Mouse (Mus musculus): ENCODE data around the gene Mtnr1b. TPM values are rescaled to one million over a fixed set of nuclear protein-coding genes. Genes with fewer than 3 reads are reported as not detected.

The Mtnr1b gene
- polyA plus RNA-seq (2014; fragmentation: Illumina TruSeq; extraction: RNeasy Lipid Tissue Mini Kit (QIAGEN cat#74804); ENCODE audit: low replicate concordance), result not detected

DNA sequence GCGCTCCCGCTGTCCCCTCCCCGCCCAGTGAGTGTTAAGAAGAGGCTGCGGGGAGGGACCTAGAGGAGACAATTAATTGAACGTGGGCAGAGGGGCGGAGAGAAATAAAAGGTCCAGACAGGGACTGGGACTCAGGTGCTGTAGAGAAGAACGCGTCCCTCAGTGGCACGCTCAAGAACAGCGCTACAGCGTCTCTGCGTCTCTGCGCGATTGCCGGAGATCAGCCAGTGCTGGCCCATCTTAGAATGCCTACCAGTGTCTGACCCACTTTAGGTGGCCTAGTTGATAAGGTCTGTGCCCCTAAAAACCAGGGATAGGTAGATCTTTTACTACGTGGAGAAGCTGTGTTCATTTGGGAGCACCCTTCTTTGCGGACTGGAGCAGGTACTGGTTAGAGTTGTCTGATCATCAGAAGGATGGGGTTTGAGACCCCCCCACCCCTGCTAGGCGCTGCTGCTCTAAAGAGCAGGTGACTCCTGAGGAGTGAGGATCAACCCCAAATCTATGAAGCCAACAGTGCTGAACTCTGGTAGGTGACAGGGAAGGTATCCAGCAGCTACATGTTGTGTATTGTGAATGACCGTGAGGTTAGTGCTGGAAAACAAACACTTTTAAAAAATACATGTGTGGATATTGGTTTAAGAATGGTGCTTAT, at the start of gene Mtnr1b:
TSS of gene Mtnr1b (minus strand) at position 51 of the 655 bp plus-strand sequence.

Other genes with a start within 250 kb of the Mtnr1b start
- gene Deup1, start 246.6 kb downstream of the Mtnr1b start, polyA plus RNA-seq (2014; fragmentation: Illumina TruSeq; extraction: RNeasy Lipid Tissue Mini Kit (QIAGEN cat#74804); ENCODE audit: low replicate concordance), result not detected
- gene Slc36a4, start 164.8 kb downstream of the Mtnr1b start, polyA plus RNA-seq (2014; fragmentation: Illumina TruSeq; extraction: RNeasy Lipid Tissue Mini Kit (QIAGEN cat#74804); ENCODE audit: low replicate concordance), result 3.9 TPM

All from small intestine, adult 10 weeks (tissue).